Comparison of ENCODE assay signal across 10 mouse cellular contexts in the genomic region with DNA sequence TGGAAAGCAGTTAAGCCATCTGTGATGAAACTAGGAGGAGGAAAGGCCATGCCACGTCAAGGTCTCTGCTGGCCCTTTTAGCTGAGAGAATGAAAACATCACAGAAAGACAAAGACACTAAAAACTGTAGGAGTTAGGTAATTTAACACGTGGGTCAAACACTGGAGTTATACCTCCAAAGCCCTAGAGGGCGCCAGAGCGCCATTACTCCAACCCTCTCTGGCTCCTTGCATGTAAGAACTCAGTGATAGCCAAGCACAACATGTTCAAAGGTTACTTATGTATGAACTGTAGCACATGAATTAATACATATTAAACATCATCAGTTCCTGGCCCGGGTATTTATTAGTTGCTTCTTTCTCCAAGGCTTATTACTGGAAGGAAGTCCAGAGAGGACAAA. TPM values are rescaled to one million over a fixed set of nuclear protein-coding genes. Genes with fewer than 3 reads are reported as not detected.
DNase-seq lines count a peak whose midpoint lies in the region; TF ChIP-seq lines count a peak whose summit lies in the region.
"Had no signal": no experiment of that assay in that cellular context is flagged by ENCODE, and none has a peak within 500 bp of the region (broad histone marks: within the 10 kb centered on the region; RNA-seq: fewer than 3 reads in every experiment).

No protein-coding gene starts in this region.

- TF ChIP-seq CTCF in heart, adult 2 months (IDR thresholded peaks at IDR 0.05) = peak; percentile 89
- TF ChIP-seq CTCF in CH12.LX (conservative IDR thresholded peaks at IDR 0.05 in 1 of 2, IDR thresholded peaks at IDR 0.05 in 1 of 2; ENCODE audit: low read depth in 2 of 2, low read length in 2 of 2) = peak; percentile 79 to 96

- intact Hi-C loops in heart, adult 2 months (cut with DNase I) = no loop called here

- no peak overlapping the region for H3K4me3 ChIP-seq in heart, adult 2 months
- H3K4me3 ChIP-seq in heart, embryonic 10.5 days = no peak overlapping the region
- H3K4me3 ChIP-seq in CH12.LX (replicated peaks in 1 of 3; ENCODE audit: low read depth in 2 of 3, low read length in 2 of 3, poor library complexity in 1 of 3) = no peak overlapping the region
- H3K4me3 ChIP-seq in limb, embryonic 10.5 days = no peak overlapping the region
- H3K4me3 ChIP-seq: embryonic facial prominence, embryonic 12.5 days had no signal

- no peaks in the 10 kb centered on the region for H3K9me3 ChIP-seq in heart, embryonic 10.5 days
- H3K9me3 ChIP-seq in CH12.LX (replicated peaks; ENCODE audit: low read length) = no peaks in the 10 kb centered on the region
- no peaks in the 10 kb centered on the region for H3K9me3 ChIP-seq in limb, embryonic 10.5 days (replicated peaks)

- 59% methylated on average over 5 of the region's 5 CpGs for WGBS in heart, adult 2 months
- 53% methylated on average over 5 of the region's 5 CpGs for WGBS in heart, embryonic 10.5 days
- 53% methylated on average over 5 of the region's 5 CpGs for WGBS in limb, embryonic 10.5 days

- no peaks in the 10 kb centered on the region for H3K79me2 ChIP-seq in heart, adult 2 months (replicated peaks; ENCODE audit: control insufficient read depth, insufficient read depth, low read length)
- no peaks in the 10 kb centered on the region for H3K79me2 ChIP-seq in CH12.LX (replicated peaks; ENCODE audit: control insufficient read depth, extremely low read depth, insufficient read depth, poor library complexity, severe bottlenecking)

- DNase-seq in heart, adult 2 months = peak; percentile 59 to 70
- DNase-seq in heart, embryonic 10.5 days (ENCODE audit: low spot score) = no peak
- peak; percentile 82 for DNase-seq in CH12.LX (ENCODE audit: extremely low read depth)
- DNase-seq in c-Kit-positive CD71-negative TER-119-negative erythroid progenitor cells, embryonic 14.5 days (ENCODE audit: low read depth) = peak; percentile 65
- peak; percentile 55 for DNase-seq in limb, embryonic 10.5 days (ENCODE audit: low spot score)
- DNase-seq in spleen, adult 18-20 months = peak; percentile 37 to 68
- DNase-seq in ovary, postnatal 10 days (ENCODE audit: low spot score) = no peak
- no peak for DNase-seq in right cerebral cortex, postnatal 36 days (ENCODE audit: low spot score in 2 of 2)

- no peaks in the 10 kb centered on the region for H3K27me3 ChIP-seq in heart, adult 2 months (ENCODE audit: control insufficient read depth, insufficient read depth, low read length)
- no peaks in the 10 kb centered on the region for H3K27me3 ChIP-seq in heart, embryonic 10.5 days (ENCODE audit: insufficient read depth, poor library complexity, severe bottlenecking)
- no peaks in the 10 kb centered on the region for H3K27me3 ChIP-seq in CH12.LX (replicated peaks)
- H3K27me3 ChIP-seq in limb, embryonic 10.5 days (ENCODE audit: low read depth, poor library complexity, severe bottlenecking) = peaks cover 7% of the 10 kb centered on the region; the same call in 1 of the 2 replicates
- H3K27me3 ChIP-seq: embryonic facial prominence, embryonic 12.5 days had no signal

- H3K4me1 ChIP-seq in heart, adult 2 months (ENCODE audit: control insufficient read depth, insufficient read depth, low read length) = peaks cover 3% of the 10 kb centered on the region; the same call in 1 of the 2 replicates
- peaks cover 11% of the 10 kb centered on the region for H3K4me1 ChIP-seq in heart, embryonic 10.5 days
- peaks cover 5 to 8% of the 10 kb centered on the region in 2 experiments; a peak in 3 of 4 replicates for H3K4me1 ChIP-seq in CH12.LX (ENCODE audit: control insufficient read depth in 1 of 2, insufficient read depth in 2 of 2)
- peaks cover 15% of the 10 kb centered on the region for H3K4me1 ChIP-seq in limb, embryonic 10.5 days

- dilution Hi-C loops in CH12.LX (cut with MboI; ENCODE audit: extremely low pct_ligation_motif_present, extremely low pct_unique_long_range_greater_than_20kb, low sequenced_read_pairs) = no loop called here

- no peak overlapping the region for H3K9ac ChIP-seq in heart, adult 2 months (ENCODE audit: low read depth, low read length)
- H3K9ac ChIP-seq in CH12.LX (ENCODE audit: insufficient read depth, low read depth) = no peak overlapping the region
- H3K9ac ChIP-seq: embryonic facial prominence, embryonic 12.5 days had no signal

- TF ChIP-seq POLR2A in heart, adult 2 months (IDR thresholded peaks at IDR 0.05; ENCODE audit: insufficient read depth, low read depth, low read length) = no peak
- TF ChIP-seq POLR2A in CH12.LX (IDR thresholded peaks at IDR 0.05; ENCODE audit: low read depth, low read length) = no peak

- no peak overlapping the region for H3K27ac ChIP-seq in heart, adult 2 months
- H3K27ac ChIP-seq in heart, embryonic 10.5 days = no peak overlapping the region
- no peak overlapping the region for H3K27ac ChIP-seq in CH12.LX (ENCODE audit: insufficient read depth, low read depth)
- no peak overlapping the region for H3K27ac ChIP-seq in limb, embryonic 10.5 days
- H3K27ac ChIP-seq: embryonic facial prominence, embryonic 12.5 days; macrophage had no signal

- TF ChIP-seq EP300 in heart, adult 2 months (IDR thresholded peaks at IDR 0.05; ENCODE audit: insufficient read depth, low read depth, low read length) = 0 out of 2 replicates have a peak, but pooled peaks have one; percentile 40
- no peak for TF ChIP-seq EP300 in CH12.LX (IDR thresholded peaks at IDR 0.05; ENCODE audit: low read length)

- in situ Hi-C loops in CH12.LX (cut with MboI; ENCODE audit: low pct_ligation_motif_present, low pct_unique_long_range_greater_than_20kb, low sequenced_read_pairs) = no loop called here

- H3K36me3 ChIP-seq in heart, adult 2 months (ENCODE audit: control insufficient read depth, insufficient read depth, low read length) = no peaks in the 10 kb centered on the region; the same call in 1 of the 2 replicates
- peaks cover 3% of the 10 kb centered on the region; the same call in 1 of the 2 replicates for H3K36me3 ChIP-seq in heart, embryonic 10.5 days
- no peaks in the 10 kb centered on the region for H3K36me3 ChIP-seq in CH12.LX (replicated peaks in 1 of 2; ENCODE audit: control insufficient read depth in 1 of 2, insufficient read depth in 1 of 2, low read length in 1 of 2)
- peaks cover 10% of the 10 kb centered on the region for H3K36me3 ChIP-seq in limb, embryonic 10.5 days

- H3K4me2 ChIP-seq in CH12.LX (ENCODE audit: insufficient read depth, low read depth, poor library complexity, severe bottlenecking) = no peak overlapping the region
- H3K4me2 ChIP-seq: embryonic facial prominence, embryonic 12.5 days had no signal

- peak; percentile 51 for TF ChIP-seq RAD21 in CH12.LX (IDR thresholded peaks at IDR 0.05; ENCODE audit: low read depth, low read length)

TF ChIP-seq in CH12.LX, 34 proteins besides CTCF, POLR2A, EP300 and RAD21 (continues in another document):
- TF ChIP-seq MAFK (IDR thresholded peaks at IDR 0.05; ENCODE audit: insufficient replicate concordance, low read length) (no peak), ZNF384 (IDR thresholded peaks at IDR 0.05; ENCODE audit: low read depth, low read length) (no peak), ELF1 (IDR thresholded peaks at IDR 0.05; ENCODE audit: low read depth, low read length) (no peak), NRF1 (IDR thresholded peaks at IDR 0.05; ENCODE audit: low read depth, low read length) (no peak), JUN (IDR thresholded peaks at IDR 0.05; ENCODE audit: insufficient read depth, low read depth, low read length) (no peak), USF2 (conservative IDR thresholded peaks at IDR 0.05; ENCODE audit: low read depth, low read length) (no peak), MAZ (IDR thresholded peaks at IDR 0.05; ENCODE audit: low read depth, low read length) (no peak), TCF12 (IDR thresholded peaks at IDR 0.05; ENCODE audit: low read depth, low read length) (no peak), MYC (IDR thresholded peaks at IDR 0.05; ENCODE audit: low read depth, low read length) (peak; percentile 87), CHD1 (IDR thresholded peaks at IDR 0.05; ENCODE audit: low read depth, low read length) (no peak), TBP (conservative IDR thresholded peaks at IDR 0.05; ENCODE audit: low read depth, low read length) (no peak), IRF4 (IDR thresholded peaks at IDR 0.05; ENCODE audit: low read depth, low read length) (no peak), SMC3 (IDR thresholded peaks at IDR 0.05; ENCODE audit: low read depth, low read length) (peak; percentile 41; the same call in 1 of the 2 replicates), MEF2A (IDR thresholded peaks at IDR 0.05; ENCODE audit: borderline replicate concordance, low read depth, low read length) (no peak), CHD2 (IDR thresholded peaks at IDR 0.05; ENCODE audit: low read length) (no peak), ZKSCAN1 (IDR thresholded peaks at IDR 0.05; ENCODE audit: borderline replicate concordance, low read depth, low read length) (no peak), E2F4 (IDR thresholded peaks at IDR 0.05; ENCODE audit: insufficient replicate concordance, low read depth, low read length) (no peak), MAX (IDR thresholded peaks at IDR 0.05; ENCODE audit: low read length) (0 out of 2 replicates have a peak, but pooled peaks have one; percentile 23), RCOR1 (conservative IDR thresholded peaks at IDR 0.05; ENCODE audit: low read depth, low read length) (no peak), USF1 (IDR thresholded peaks at IDR 0.05; ENCODE audit: low read depth, low read length) (no peak), BHLHE40 (IDR thresholded peaks at IDR 0.05; ENCODE audit: low read depth, low read length) (no peak), UBTF (IDR thresholded peaks at IDR 0.05; ENCODE audit: low read depth, low read length) (no peak), HCFC1 (IDR thresholded peaks at IDR 0.05; ENCODE audit: low read depth, low read length) (peak; percentile 41), SIN3A (IDR thresholded peaks at IDR 0.05; ENCODE audit: low read length) (no peak)

RNA-seq across cellular contexts. Expression of a gene that starts 58.8 kb away (rescaled TPM):
- not detected for total RNA-seq in heart, adult 2 months (2021)
- not detected in 2 replicates for polyA plus RNA-seq in heart, adult 2 months (2012; rRNA removed)
- polyA plus RNA-seq in heart, embryonic 10.5 days (2016; fragmentation: Nextera tagmentation; extraction: Ambion mirVana) = not detected in 2 replicates
- total RNA-seq in CH12.LX (2012; rRNA removed) (17.6 and 21.5 TPM in 2 replicates), CH12.LX (2014; rRNA removed) (not detected in 2 replicates)
- 0.74 TPM in 1 of 2 replicates, not detected in the other for polyA plus RNA-seq in CH12.LX (2012; ENCODE audit: insufficient read length, low read depth)
- 0.68 and 1.4 TPM in 2 replicates for polyA plus RNA-seq in limb, embryonic 10.5 days (2016; fragmentation: Nextera tagmentation; extraction: Ambion mirVana)

RNA-seq across cellular contexts. Expression of a gene that starts 59.3 kb away (rescaled TPM):
- total RNA-seq in heart, adult 2 months (2021) = 10 to 100 TPM; 84.4 to 88.3 TPM
- 48.5 and 89.4 TPM in 2 replicates for polyA plus RNA-seq in heart, adult 2 months (2012; rRNA removed)
- 64.5 and 73.9 TPM in 2 replicates for polyA plus RNA-seq in heart, embryonic 10.5 days (2016; fragmentation: Nextera tagmentation; extraction: Ambion mirVana)
- total RNA-seq in CH12.LX (2012; rRNA removed) (67.2 and 75.2 TPM in 2 replicates), CH12.LX (2014; rRNA removed) (208 and 214 TPM in 2 replicates)
- 90.7 and 97.2 TPM in 2 replicates for polyA plus RNA-seq in CH12.LX (2012; ENCODE audit: insufficient read length, low read depth)
- polyA plus RNA-seq in limb, embryonic 10.5 days (2016; fragmentation: Nextera tagmentation; extraction: Ambion mirVana) = 65.9 and 75.5 TPM in 2 replicates

Comparison
In these comparisons a context has a peak if more than half of its experiments do, and no peak if none do; other contexts are left out.
1. DNase-seq: peak in heart, adult 2 months (2 of 2), CH12.LX (single experiment), c-Kit-positive CD71-negative TER-119-negative erythroid progenitor cells, embryonic 14.5 days (single experiment), limb, embryonic 10.5 days (single experiment) and spleen, adult 18-20 months (2 of 2); none in heart, embryonic 10.5 days (single experiment), ovary, postnatal 10 days (single experiment) and right cerebral cortex, postnatal 36 days (0 of 2).